Mouse (Mus musculus) heart, adult 8-10 months (tissue): ENCODE data around the gene Nbas. TPM values are rescaled to one million over a fixed set of nuclear protein-coding genes. Genes with fewer than 3 reads are reported as not detected.

Source experiments
- DNase-seq: peaks from one replicate; pipeline ENCODE4 v3.0.0; 2022; ENCODE audit warnings: low spot score
- total RNA-seq, 4 experiments: library from RNA; stranded (reverse); gene quantifications; 2 replicates each; pipeline ENCODE4 v1.2.4; 2022

The Nbas gene
- total RNA-seq, 4 experiments from 2014 or later = 29.7 to 34.6 (median 32.7) TPM

GRCm38 (mm10) chr12:13532731-13533365 lies 263.9 kb downstream of the Nbas start:
- no peak for DNase-seq

- no peak for DNase-seq
These were observed 270.2 kb downstream of the Nbas start for GRCm38 (mm10) chr12:13539171-13539570.

GRCm38 (mm10) chr12:13543806-13544205 lies 274.9 kb downstream of the Nbas start:
- no peak for DNase-seq

DNA sequence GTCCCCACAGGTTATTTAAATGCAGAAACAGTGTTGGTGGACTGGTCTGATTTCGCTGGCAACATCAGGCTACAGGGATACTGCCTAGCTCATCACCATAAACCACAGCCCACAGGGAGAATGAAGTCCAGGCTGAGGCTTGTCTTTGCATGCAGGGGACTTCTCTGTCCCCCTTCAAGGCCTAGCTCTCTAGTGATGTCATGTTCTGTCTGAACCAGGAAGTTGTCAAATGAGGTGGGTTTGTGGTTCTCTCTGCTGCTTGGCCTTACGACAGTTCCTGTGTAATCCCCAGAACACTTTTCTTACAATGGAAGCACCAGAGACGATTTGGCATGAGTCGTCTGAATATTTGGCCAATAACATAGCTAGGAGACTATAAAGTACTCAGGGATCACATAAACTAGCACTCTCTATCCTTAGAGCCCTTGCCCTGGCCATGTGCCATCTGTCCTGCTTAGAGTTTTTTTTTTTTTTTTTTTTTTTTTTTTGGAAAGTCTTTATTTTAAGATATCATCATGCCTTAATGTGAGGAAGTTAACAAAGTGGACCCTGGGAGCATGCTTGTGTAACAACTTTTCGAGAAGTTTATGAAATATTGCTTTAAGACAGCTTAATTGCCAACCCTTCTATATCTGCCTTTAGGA lies 294.8 kb downstream of the Nbas start:
- DNase-seq = no peak

DNA sequence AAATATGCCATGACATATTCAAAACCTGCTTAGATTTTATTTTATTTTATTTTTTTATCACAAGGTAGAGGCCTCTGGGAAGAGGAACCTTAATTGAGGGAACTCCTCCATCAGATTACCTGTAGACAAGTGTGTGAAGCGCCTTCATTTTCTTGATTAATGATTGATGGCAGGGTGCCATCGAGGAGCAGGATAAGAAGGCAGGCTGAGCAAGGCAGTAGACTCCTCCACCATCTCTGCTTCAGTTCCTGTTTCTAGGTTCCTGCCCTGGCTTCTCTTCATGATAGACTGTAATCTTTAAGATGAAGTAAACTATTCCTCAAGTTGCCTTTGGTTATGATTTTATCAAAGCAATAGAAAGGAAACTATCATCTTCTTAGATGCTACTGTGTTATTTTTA lies 295.4 kb downstream of the Nbas start:
- DNase-seq = no peak

- DNase-seq = no peak
These were observed 297.5 kb downstream of the Nbas start for GRCm38 (mm10) chr12:13566421-13566820.

DNA sequence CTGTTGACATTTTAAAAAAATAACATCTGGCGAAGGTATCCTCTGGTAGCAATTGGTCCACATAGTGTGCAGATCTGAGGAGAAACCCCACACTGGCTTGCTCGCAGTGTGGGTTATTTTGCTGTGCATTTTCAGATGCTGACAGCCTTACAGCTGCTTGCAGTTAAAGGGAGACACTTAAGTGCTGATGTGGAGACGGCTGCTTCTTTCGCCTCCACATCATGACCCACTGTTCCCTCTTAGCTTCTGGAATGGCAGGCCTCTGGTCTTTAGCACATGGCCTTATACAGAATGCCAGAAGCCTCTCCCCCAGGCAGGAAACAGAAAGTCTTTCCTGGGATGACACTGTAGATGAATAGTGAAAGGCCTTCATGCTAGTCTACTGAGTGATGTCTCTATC lies 306.2 kb downstream of the Nbas start:
- DNase-seq = no peak

- no peak for DNase-seq
These were observed 307.0 kb downstream of the Nbas start for GRCm38 (mm10) chr12:13575605-13576600.

DNA sequence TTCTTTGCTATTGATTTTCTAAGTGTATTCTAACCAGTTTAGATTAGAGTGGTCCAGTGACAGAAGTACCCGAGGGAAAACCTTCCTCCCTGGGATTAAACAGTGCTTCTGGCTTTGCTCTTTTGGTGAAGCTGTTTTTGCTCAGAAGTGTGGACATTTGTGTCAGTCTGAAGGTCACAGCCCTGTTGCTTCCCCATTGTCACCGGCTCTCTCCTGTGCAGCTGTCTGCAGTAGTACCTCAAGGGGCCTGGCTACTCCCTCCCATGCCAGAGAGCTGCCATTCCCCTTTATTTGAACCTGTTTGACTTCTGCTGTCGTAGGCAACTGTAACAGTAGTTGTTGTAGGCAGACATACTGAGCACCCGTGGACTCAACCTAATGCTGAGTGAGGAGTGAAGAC lies 307.8 kb downstream of the Nbas start:
- DNase-seq = no peak

GRCm38 (mm10) chr12:13580796-13581195 lies 311.9 kb downstream of the Nbas start:
- DNase-seq = no peak

DNA sequence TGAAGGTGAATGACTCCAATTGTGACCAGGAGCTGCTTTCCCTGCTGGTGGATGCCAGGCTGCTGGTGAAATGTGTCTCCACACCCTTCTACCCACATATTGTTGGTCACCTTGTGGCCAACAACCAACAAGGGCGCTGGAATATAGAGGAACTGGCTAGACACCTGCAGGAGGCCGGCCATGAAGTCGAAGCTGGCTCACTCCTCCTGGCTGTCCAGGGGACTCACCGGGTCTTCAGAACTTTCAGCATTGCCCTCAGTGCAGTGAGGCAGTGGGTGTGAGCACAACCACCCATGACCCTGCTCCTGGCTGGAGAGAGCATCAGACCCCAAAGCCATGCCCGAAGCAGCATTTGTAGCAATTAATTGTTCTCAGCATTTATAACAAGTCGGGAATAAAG lies 314.5 kb downstream of the Nbas start:
- DNase-seq = no peak

- no peak for DNase-seq
These were observed 316.7 kb downstream of the Nbas start for GRCm38 (mm10) chr12:13585527-13586156.

DNA sequence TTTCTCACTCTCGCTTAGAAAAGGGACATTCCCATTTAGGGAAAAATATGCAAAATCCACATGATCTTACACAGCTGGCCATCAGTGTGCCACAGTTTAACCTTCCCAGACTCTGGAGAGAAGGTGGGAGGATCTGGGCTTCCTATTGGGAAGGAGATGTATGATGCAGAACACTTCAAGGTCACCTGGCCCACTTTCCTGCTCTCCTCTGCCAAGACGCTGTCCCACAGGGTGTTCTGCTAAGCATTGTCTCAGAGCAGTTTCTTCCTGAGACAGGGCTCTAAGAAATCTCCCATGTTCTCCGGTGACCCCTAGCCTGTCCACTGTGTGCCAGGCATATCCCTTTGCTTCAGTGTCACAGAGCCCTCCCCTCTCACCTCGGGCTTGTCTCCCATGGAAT lies 318.7 kb downstream of the Nbas start:
- no peak for DNase-seq

GRCm38 (mm10) chr12:13589021-13589420 lies 320.1 kb downstream of the Nbas start:
- DNase-seq = no peak

- no peak for DNase-seq
These were observed 326.0 kb downstream of the Nbas start for GRCm38 (mm10) chr12:13594746-13595469.

DNA sequence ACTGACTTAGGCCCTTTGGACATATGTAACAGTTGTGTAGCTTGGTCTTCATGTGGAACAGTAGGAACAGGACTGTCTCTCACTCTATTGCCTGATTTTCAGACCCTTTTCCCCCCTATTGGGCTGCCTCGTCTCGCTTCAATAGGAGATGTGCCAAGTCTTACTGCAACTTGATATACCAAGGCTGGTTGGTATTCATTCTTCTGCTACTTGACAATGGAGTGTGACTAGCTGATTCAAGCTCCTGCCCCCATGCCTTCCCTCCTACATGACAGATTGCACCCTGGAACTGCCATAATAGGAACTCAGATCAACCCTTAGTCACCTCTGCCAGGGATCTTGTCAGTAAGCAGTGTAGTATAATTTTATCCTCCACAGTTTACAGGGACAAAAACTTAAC lies 328.1 kb downstream of the Nbas start:
- DNase-seq = no peak

GRCm38 (mm10) chr12:13598545-13598944 lies 329.6 kb downstream of the Nbas start:
- DNase-seq = no peak

DNA sequence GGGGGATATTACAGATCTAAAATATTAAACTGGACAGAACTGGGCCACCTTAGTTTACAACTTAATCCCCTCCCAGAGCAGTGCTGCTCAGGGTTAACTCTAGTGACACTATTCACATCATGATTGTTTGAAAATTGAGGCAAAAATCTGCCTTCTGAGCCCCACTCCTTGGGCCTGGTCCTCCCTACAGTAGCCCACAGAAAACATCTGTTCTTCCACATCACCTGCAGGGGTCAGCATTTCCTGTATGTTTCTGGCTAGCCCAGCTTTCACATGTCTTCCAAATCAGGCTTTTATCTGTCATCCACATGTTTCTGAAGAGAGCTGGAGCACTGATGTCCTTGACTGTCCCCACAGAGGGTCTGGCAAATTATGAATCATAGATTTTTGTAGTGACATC lies 333.5 kb downstream of the Nbas start:
- no peak for DNase-seq

DNA sequence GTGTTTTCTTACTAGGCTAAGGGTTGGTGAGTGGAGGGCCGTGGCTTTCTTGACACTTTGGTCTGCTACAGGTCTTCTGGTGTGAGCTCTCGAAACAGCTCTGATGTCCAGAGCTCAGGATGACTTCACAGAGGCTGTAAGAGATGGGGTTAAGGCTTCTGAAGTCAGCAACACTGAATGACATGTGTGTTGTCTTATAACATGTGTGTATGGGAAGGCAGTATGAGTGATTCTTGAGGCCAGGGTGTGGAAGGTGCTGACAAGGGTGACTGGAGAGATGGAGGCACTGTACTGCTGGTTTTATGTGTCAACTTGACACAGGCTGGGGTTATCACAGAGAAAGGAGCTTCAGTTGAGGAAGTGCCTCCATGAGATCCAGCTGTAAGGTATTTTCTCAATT lies 338.1 kb downstream of the Nbas start:
- no peak for DNase-seq

- no peak for DNase-seq
These were observed 340.1 kb downstream of the Nbas start for GRCm38 (mm10) chr12:13609027-13609426.

GRCm38 (mm10) chr12:13613041-13613440 lies 344.1 kb downstream of the Nbas start:
- no peak for DNase-seq
